Mouse (Mus musculus): ENCODE measurements around the gene Eif4g1.

DNA sequence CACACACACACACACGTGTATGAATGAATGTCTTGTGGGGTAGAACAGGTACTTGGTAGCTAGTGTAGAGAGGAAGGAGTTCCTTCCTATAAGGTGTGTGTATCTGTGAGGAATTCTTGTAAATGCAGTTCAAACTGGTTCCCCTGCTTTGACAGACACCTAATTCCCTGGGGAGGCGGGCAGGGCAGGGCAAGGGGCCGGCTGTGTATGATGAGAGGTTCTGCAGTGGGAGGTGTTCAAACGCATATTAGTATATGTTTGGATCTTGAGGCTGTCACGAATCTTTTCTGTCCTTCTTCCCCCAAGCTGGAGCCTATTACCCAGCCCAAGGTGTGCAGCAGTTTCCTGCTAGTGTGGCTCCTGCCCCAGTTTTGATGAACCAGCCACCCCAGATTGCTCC, 9.3 kb downstream of the Eif4g1 start:
- no peak for TF ChIP-seq GATA1 (IDR thresholded peaks at IDR 0.05; ENCODE audit: borderline replicate concordance, low read length)
- no peak for TF ChIP-seq FLI1 (IDR thresholded peaks at IDR 0.05; ENCODE audit: low read length)

All from megakaryocyte, embryonic 14.5 days (primary cell).